In genomic region chr17:27448749-27449148, GRCm38 (mm10) we compare ENCODE assay signal across 11 mouse cellular contexts.
DNase-seq lines count a peak whose midpoint lies in the region; ATAC-seq and TF ChIP-seq lines count a peak whose summit lies in the region.
"Had no signal": no experiment of that assay in that cellular context is flagged by ENCODE, and none has a peak within 500 bp of the region (broad histone marks: within the 10 kb centered on the region; RNA-seq: fewer than 3 reads in every experiment).

No protein-coding gene starts in this region.

- DNase-seq in forebrain, embryonic 10.5 days (ENCODE audit: extremely low spot score, low spot score) = peak; percentile 23
- DNase-seq in liver, postnatal 0 days = no peak
- no peak for DNase-seq in liver
- DNase-seq in cerebellum, adult 18-20 months = peak; percentile 84 to 85
- no peak for DNase-seq in gastrocnemius, adult 8-10 months (ENCODE audit: low spot score in 2 of 2)
- DNase-seq in lung, postnatal 25 days (ENCODE audit: low spot score) = no peak

- no peak overlapping the region for H3K27ac ChIP-seq in forebrain, embryonic 10.5 days
- H3K27ac ChIP-seq in forebrain, embryonic 15.5 days (replicated peaks) = no peak overlapping the region
- no peak overlapping the region for H3K27ac ChIP-seq in liver, postnatal 0 days (ENCODE audit: low read depth)
- no peak overlapping the region for H3K27ac ChIP-seq in midbrain, embryonic 13.5 days
- H3K27ac ChIP-seq: embryonic facial prominence, embryonic 13.5 days; kidney, embryonic 15.5 days; liver, embryonic 15.5 days had no signal

- peaks cover 14% of the 10 kb centered on the region; the same call in 1 of the 2 replicates for H3K4me1 ChIP-seq in forebrain, embryonic 10.5 days
- H3K4me1 ChIP-seq in forebrain, embryonic 15.5 days = peaks cover 8% of the 10 kb centered on the region
- no peaks in the 10 kb centered on the region for H3K4me1 ChIP-seq in liver, postnatal 0 days (ENCODE audit: insufficient read depth)
- H3K4me1 ChIP-seq in midbrain, embryonic 13.5 days (replicated peaks) = peaks cover 12% of the 10 kb centered on the region
- H3K4me1 ChIP-seq: embryonic facial prominence, embryonic 13.5 days; liver, embryonic 15.5 days had no signal

- no peak overlapping the region for H3K9ac ChIP-seq in forebrain, embryonic 15.5 days (replicated peaks)
- H3K9ac ChIP-seq in liver, postnatal 0 days (replicated peaks) = no peak overlapping the region
- H3K9ac ChIP-seq in midbrain, embryonic 13.5 days (replicated peaks) = no peak overlapping the region
- H3K9ac ChIP-seq: embryonic facial prominence, embryonic 13.5 days; kidney, embryonic 15.5 days; liver, embryonic 15.5 days had no signal

- no peaks in the 10 kb centered on the region for H3K9me3 ChIP-seq in forebrain, embryonic 10.5 days
- no peaks in the 10 kb centered on the region for H3K9me3 ChIP-seq in forebrain, embryonic 15.5 days
- no peaks in the 10 kb centered on the region for H3K9me3 ChIP-seq in liver, postnatal 0 days (ENCODE audit: low read length)
- no peaks in the 10 kb centered on the region for H3K9me3 ChIP-seq in midbrain, embryonic 13.5 days
- H3K9me3 ChIP-seq: embryonic facial prominence, embryonic 13.5 days; kidney, embryonic 15.5 days; liver, embryonic 15.5 days had no signal

- H3K36me3 ChIP-seq in forebrain, embryonic 10.5 days (replicated peaks) = no peaks in the 10 kb centered on the region
- no peaks in the 10 kb centered on the region for H3K36me3 ChIP-seq in forebrain, embryonic 15.5 days
- no peaks in the 10 kb centered on the region for H3K36me3 ChIP-seq in liver, postnatal 0 days (replicated peaks; ENCODE audit: insufficient read depth, low read length)
- H3K36me3 ChIP-seq in midbrain, embryonic 13.5 days = no peaks in the 10 kb centered on the region
- H3K36me3 ChIP-seq: embryonic facial prominence, embryonic 13.5 days; kidney, embryonic 15.5 days; liver, embryonic 15.5 days had no signal

- ATAC-seq in forebrain, embryonic 15.5 days (replicated peaks) = no peak
- no peak for ATAC-seq in liver, postnatal 0 days
- 0 out of 2 replicates have a peak, but pooled peaks have one; percentile 18 for ATAC-seq in midbrain, embryonic 13.5 days

- TF ChIP-seq EP300 in liver, postnatal 0 days (IDR thresholded peaks at IDR 0.05; ENCODE audit: low read depth) = no peak

- H3K27me3 ChIP-seq in forebrain, embryonic 10.5 days (ENCODE audit: poor library complexity, severe bottlenecking) = peaks cover 4% of the 10 kb centered on the region; the same call in 1 of the 2 replicates
- no peaks in the 10 kb centered on the region for H3K27me3 ChIP-seq in forebrain, embryonic 15.5 days
- no peaks in the 10 kb centered on the region for H3K27me3 ChIP-seq in liver, postnatal 0 days (ENCODE audit: insufficient read depth, low read length)
- no peaks in the 10 kb centered on the region for H3K27me3 ChIP-seq in midbrain, embryonic 13.5 days
- H3K27me3 ChIP-seq: embryonic facial prominence, embryonic 13.5 days; liver, embryonic 15.5 days had no signal

- no peak overlapping the region for H3K4me2 ChIP-seq in forebrain, embryonic 15.5 days (replicated peaks)
- H3K4me2 ChIP-seq in liver, postnatal 0 days (ENCODE audit: low read depth, low read length) = no peak overlapping the region
- H3K4me2 ChIP-seq in midbrain, embryonic 13.5 days (replicated peaks) = no peak overlapping the region
- H3K4me2 ChIP-seq: embryonic facial prominence, embryonic 13.5 days; kidney, embryonic 15.5 days; liver, embryonic 15.5 days had no signal

- 71% methylated on average over 6 of the region's 6 CpGs for WGBS in forebrain, embryonic 10.5 days
- 41% methylated on average over 6 of the region's 6 CpGs for WGBS in forebrain, embryonic 15.5 days
- 56% methylated on average over 6 of the region's 6 CpGs for WGBS in liver, postnatal 0 days (ENCODE audit: insufficient replicate concordance)
- 65% methylated on average over 6 of the region's 6 CpGs for WGBS in midbrain, embryonic 13.5 days

- peak; percentile 28 for TF ChIP-seq CTCF in liver, postnatal 0 days (IDR thresholded peaks at IDR 0.05; ENCODE audit: low read depth)

- no peak overlapping the region for H3K4me3 ChIP-seq in forebrain, embryonic 10.5 days
- H3K4me3 ChIP-seq in forebrain, embryonic 15.5 days = no peak overlapping the region
- no peak overlapping the region for H3K4me3 ChIP-seq in liver, postnatal 0 days (ENCODE audit: low read depth, low read length)
- no peak overlapping the region for H3K4me3 ChIP-seq in midbrain, embryonic 13.5 days (replicated peaks)
- H3K4me3 ChIP-seq: embryonic facial prominence, embryonic 13.5 days; kidney, embryonic 15.5 days; liver, embryonic 15.5 days had no signal

Comparison
In these comparisons a context has a peak if more than half of its experiments do, and no peak if none do; other contexts are left out.
1. DNase-seq: peak in forebrain, embryonic 10.5 days (single experiment) and cerebellum, adult 18-20 months (2 of 2); none in liver, postnatal 0 days (single experiment), liver (single experiment), gastrocnemius, adult 8-10 months (0 of 2) and lung, postnatal 25 days (single experiment).